Mouse (Mus musculus) erythroblast, embryonic 14.5 days (primary cell): ENCODE data around the gene Grik4. TPM values are rescaled to one million over a fixed set of nuclear protein-coding genes. Genes with fewer than 3 reads are reported as not detected.

Experiments used
- H3K27me3 ChIP-seq: 2 replicates; pipeline ENCODE4 v1.6.1; 2012; ENCODE audit warnings: inconsistent platforms; ENCODE audit not compliant: control insufficient read depth
- H3K36me3 ChIP-seq: 2 replicates; pipeline ENCODE4 v1.6.1; 2012; ENCODE audit warnings: mild to moderate bottlenecking, inconsistent platforms; ENCODE audit not compliant: control insufficient read depth
- H3K4me1 ChIP-seq: 2 replicates; pipeline ENCODE4 v1.6.1; 2012; ENCODE audit warnings: inconsistent platforms; ENCODE audit not compliant: control insufficient read depth
- H3K4me3 ChIP-seq: replicated peaks from 2 replicates; pipeline ENCODE3; 2012; ENCODE audit warnings: moderate library complexity, mild to moderate bottlenecking, inconsistent platforms
- H3K9me3 ChIP-seq: 2 replicates; pipeline ENCODE4 v1.6.1; 2012; ENCODE audit warnings: low read length, inconsistent platforms, mixed read lengths; ENCODE audit not compliant: control insufficient read depth
- GATA1 ChIP-seq: IDR thresholded peaks from 2 replicates; pipeline ENCODE4 v1.6.1; 2012; ENCODE audit warnings: low read length, inconsistent platforms, mixed read lengths
- TAL1 ChIP-seq: IDR thresholded peaks from 3 replicates; pipeline ENCODE4 v1.6.1; 2012; ENCODE audit warnings: low read length, inconsistent platforms, mixed read lengths
- polyA plus RNA-seq: library from polyadenylated mRNA; stranded (reverse); fragments of >175 nt; gene quantifications from 2 replicates; pipeline ENCODE4 v1.2.3, GENCODE M21; 2012

Gene Grik4
- polyA plus RNA-seq, 1 experiment: not detected

DNA sequence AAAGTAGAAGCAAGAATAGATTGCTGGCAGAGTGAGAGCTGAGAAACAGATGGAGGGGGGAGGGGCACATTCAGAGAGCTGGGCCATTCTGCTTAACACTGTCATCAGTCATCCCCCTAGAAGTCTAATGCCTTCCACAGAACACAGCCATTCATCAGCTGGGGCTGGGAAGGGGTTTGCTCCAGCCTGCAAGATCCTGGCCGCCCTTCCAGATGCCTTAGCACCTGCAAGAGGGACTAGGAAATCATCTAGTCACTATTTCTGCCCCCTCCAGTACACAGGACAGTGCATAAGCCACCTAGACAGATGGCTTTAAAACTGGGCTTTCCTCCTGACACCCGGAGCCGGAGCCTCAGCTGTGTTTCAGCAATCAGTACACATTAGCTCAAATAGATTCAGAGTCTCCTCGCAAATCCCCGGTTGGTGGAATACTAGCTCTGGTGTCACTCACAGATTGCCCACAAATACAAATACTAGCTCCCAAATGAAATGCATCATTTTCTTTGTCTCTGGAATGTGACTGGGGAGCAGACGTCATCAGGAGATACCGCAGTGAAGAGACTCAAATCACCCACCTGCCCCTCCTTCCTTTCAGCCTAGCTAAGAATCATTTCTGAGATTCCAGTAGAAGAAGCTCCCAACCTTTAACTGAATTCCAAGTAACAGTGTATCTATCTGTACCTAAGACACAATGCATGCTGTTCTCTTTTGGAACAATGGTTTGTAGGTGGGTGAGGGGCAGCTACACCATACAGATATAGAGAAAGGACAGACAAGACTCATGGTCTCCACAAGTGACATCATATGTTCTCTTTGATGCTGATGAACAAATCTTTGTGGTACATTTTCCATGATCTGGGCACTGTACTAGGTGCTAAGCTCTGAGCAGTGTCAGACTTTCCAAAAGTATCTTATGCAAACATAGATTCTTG lies 413.8 kb downstream of the Grik4 start:
- no peaks in the 10 kb centered on the region for H3K27me3 ChIP-seq
- no peaks in the 10 kb centered on the region for H3K36me3 ChIP-seq
- TF ChIP-seq TAL1: no peak
- no peak for TF ChIP-seq GATA1
- H3K4me3 ChIP-seq: no peak overlapping the region
- H3K4me1 ChIP-seq: no peaks in the 10 kb centered on the region
- H3K9me3 ChIP-seq: no peaks in the 10 kb centered on the region

DNA sequence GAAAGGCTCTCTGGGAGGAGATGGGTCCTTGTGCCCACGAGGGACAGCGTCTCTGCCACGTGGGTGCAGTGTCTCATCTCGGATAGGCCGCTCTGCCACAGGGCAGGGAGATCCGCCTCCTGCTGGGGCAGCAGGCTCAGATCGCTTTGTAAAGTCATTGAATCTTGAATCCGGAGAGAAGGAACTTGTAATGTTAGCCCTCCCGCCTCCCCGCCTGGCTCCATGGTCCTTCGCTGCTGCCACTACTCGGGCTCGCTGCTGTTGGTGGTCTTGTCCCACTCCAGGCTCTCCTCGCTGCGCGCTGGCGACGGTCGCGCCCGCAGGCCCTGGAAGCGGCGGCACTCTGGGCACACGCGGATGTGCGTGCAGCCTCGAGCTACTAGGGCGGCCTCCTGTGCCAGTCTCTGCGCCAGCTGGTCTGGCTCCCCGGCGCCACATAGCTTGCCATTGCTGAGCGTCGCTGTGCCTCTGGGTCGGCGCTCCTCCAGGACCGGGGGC lies 423.7 kb downstream of the Grik4 start:
- Histone ChIP-seq H3K36me3 (no peaks in the 10 kb centered on the region), H3K4me3 (no peak overlapping the region), H3K9me3 (no peaks in the 10 kb centered on the region), H3K27me3 (peaks cover 11% of the 10 kb centered on the region), H3K4me1 (no peaks in the 10 kb centered on the region)
- TF ChIP-seq TAL1 (no peak), GATA1 (no peak)

DNA sequence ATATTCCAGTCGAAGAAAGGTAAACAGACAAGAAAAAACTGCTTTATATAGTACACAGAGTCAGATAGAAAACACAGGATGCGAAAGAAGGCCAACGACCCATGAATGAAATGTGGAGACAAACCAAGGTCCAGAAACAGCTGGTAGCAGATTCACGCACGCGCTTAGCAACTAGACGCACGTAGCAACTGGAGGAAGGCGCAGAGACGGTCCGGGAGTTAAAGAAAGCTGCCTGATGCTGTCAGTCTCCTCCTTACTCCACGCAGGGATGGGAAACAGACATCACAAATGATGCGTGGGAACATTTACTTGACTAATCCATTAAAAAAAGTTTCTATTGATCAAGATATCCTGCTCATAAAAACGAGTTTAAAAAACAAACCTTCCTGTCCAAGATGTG lies 426.1 kb downstream of the Grik4 start:
- Histone ChIP-seq H3K4me1 (no peaks in the 10 kb centered on the region), H3K9me3 (no peaks in the 10 kb centered on the region), H3K4me3 (no peak overlapping the region), H3K27me3 (peaks cover 11% of the 10 kb centered on the region), H3K36me3 (no peaks in the 10 kb centered on the region)
- TF ChIP-seq GATA1: no peak
- no peak for TF ChIP-seq TAL1

DNA sequence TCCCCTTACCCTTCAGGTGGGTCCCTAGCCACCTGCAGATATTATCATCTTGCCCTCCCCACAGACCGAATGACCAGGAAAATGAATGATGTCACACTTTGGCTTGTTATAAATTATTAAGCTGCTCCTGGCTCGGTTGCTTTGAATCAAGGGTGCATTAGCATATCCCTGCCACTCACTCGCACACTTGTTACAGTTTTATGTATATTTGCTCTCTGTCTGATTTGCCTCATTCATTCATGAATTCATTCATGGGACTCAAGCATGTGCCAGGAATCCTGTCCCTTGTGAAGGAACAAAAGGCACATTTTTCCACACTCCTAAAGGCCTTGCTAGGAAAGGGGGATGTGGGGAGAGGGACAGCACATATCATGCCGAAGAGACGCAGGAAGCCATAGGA lies 431.1 kb downstream of the Grik4 start:
- no peaks in the 10 kb centered on the region for H3K36me3 ChIP-seq
- TF ChIP-seq GATA1: no peak
- no peak for TF ChIP-seq TAL1
- H3K27me3 ChIP-seq: no peaks in the 10 kb centered on the region
- H3K9me3 ChIP-seq: no peaks in the 10 kb centered on the region
- H3K4me3 ChIP-seq: no peak overlapping the region
- H3K4me1 ChIP-seq: no peaks in the 10 kb centered on the region

DNA sequence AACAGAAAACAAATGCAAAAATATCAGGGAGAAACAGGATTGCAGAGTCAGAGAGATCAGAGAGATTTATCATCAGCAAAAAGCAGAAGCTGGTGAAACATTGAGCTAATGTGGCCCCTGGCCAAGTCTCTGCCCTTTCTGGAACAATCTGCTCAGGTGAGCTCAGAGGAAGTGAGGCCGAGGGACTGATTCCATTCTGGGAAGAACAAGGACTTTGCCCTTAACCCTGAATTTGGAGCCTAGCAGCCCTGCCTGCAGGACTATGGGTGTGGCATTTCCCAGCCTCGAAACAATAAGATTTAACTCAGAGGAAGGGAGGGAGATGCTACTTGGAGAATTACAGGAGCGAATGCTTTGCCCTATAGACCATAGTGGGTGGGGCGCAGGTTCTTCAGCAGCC lies 432.0 kb downstream of the Grik4 start:
- Histone ChIP-seq H3K4me3 (no peak overlapping the region), H3K27me3 (no peaks in the 10 kb centered on the region), H3K36me3 (no peaks in the 10 kb centered on the region), H3K9me3 (no peaks in the 10 kb centered on the region), H3K4me1 (no peaks in the 10 kb centered on the region)
- TF ChIP-seq GATA1 (no peak), TAL1 (no peak)

DNA sequence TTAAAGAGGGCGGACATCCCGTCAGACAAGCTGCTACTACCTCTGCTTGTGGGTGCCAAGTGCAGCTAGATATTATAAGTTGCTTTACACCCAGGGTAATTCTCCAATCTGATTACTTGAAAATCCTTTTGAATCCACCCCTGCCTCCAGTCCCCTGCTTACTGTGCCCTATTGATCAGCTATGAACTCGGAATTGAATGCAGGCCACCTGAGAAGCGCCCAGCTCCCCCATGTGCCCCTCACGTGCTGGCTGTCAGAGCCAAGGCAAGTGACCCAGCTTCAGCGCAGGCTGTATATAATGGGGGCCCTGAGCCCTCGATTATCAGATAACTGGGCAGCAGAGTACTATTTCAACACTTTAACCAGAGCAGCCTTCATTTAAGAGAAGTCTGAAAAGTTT lies 436.1 kb downstream of the Grik4 start:
- Histone ChIP-seq H3K36me3 (no peaks in the 10 kb centered on the region), H3K4me1 (no peaks in the 10 kb centered on the region), H3K4me3 (no peak overlapping the region), H3K27me3 (no peaks in the 10 kb centered on the region), H3K9me3 (no peaks in the 10 kb centered on the region)
- no peak for TF ChIP-seq TAL1

DNA sequence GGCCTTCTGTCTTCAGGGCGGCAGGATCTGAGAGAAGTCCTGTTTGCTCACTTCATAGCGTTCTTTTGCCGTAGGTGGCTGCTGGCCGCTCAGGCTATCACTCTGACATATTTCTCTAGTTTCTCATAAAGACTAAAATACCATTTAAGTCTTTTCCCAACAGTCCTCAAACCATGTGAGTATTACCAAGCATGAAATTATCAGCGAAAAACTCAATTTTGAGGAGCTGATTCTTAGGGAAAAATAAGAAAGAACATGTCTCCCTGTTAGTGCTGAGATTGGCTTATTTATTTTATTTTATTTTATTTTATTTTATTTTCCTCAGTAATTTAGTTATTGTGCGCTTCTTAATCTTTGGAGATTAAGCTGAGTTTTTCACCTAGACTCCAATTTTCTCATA lies 436.6 kb downstream of the Grik4 start, which contains the start of gene Tbcel:
Tbcel (minus strand) TSS at position 101 of the 400 bp plus-strand sequence.
- Histone ChIP-seq H3K9me3 (no peaks in the 10 kb centered on the region), H3K27me3 (no peaks in the 10 kb centered on the region), H3K4me3 (no peak within 1 kb of the TSS), H3K36me3 (no peaks in the 10 kb centered on the region), H3K4me1 (no peaks in the 10 kb centered on the region)
- TF ChIP-seq TAL1 (no peak), GATA1 (no peak)

DNA sequence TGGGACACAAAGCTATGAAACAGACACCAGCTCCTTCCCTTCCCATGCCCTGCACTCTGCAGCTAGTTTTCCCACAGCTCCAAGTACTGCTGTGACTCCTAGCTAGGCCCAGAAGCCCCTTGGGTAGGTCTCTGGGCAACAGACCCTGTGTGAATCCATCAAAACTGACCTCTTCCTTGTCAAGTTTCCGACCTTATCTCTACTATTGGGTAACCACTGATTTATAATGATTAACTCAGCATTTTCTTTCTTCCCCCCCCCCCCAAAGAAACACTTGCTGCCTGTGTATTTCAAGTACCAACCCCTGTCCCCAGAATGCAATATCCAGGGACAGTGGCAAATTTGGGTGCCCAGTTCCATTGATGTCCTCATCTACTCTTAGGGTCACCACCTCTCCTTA lies 437.3 kb downstream of the Grik4 start:
- Histone ChIP-seq H3K4me3 (no peak overlapping the region), H3K4me1 (no peaks in the 10 kb centered on the region), H3K27me3 (no peaks in the 10 kb centered on the region), H3K9me3 (no peaks in the 10 kb centered on the region), H3K36me3 (no peaks in the 10 kb centered on the region)
- TF ChIP-seq GATA1: no peak

DNA sequence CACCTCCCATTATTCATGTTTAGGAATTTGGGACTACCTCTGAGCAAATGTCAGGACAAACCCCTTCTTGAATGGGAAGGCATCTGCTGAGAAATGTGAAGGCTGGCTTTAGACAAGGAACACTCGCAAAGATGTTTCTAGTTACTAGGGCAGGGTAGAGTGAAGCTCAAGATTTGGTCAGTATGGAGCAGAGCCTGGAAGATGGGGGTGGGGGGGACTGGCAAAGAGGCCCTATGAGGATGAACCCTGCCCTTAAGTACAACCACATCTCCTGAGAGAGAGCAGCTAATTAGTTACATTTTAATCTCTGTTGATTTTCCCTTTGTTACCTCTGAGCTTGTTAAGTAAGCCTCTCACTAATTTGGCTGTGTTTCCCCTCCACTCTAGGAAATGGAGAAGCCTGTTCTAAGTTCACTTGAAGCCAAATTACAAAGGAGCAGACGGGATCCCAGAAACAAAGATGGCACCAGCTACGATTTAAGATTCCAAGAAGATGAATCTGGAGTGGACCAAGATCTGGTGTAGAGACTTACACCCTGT lies 439.3 kb downstream of the Grik4 start:
- no peaks in the 10 kb centered on the region for H3K36me3 ChIP-seq
- no peaks in the 10 kb centered on the region for H3K4me1 ChIP-seq
- no peaks in the 10 kb centered on the region for H3K9me3 ChIP-seq
- TF ChIP-seq GATA1 (no peak), TAL1 (no peak)
- H3K27me3 ChIP-seq: no peaks in the 10 kb centered on the region
- H3K4me3 ChIP-seq: no peak overlapping the region
